Mouse (Mus musculus): ENCODE results near the gene Vps54.

- TF ChIP-seq CTCF (IDR thresholded peaks at IDR 0.05; ENCODE audit: borderline replicate concordance, control insufficient read depth, extremely low read depth, insufficient read depth, low read length, poor library complexity) (peak; percentile 53; the same call in 1 of the 2 replicates), POLR2A (IDR thresholded peaks at IDR 0.05; ENCODE audit: control insufficient read depth, extremely low read depth, insufficient read depth, low read length, poor library complexity) (no peak)
Observed at GRCm38 (mm10) chr11:21308119-21308518, 69.0 kb downstream of the Vps54 start.
